Mouse (Mus musculus): ENCODE measurements around the gene Scd1. TPM values are rescaled to one million over a fixed set of nuclear protein-coding genes. Genes with fewer than 3 reads are reported as not detected.
A peak's percentile ranks its signal among the peaks of the same experiment; 100 is the strongest.

Gene Scd1
- polyA plus RNA-seq, 1 experiment from 2014 or later: 8.0 TPM

GRCm38 (mm10) chr19:44422051-44422631 lies 14.5 kb upstream of the Scd1 start:
- Histone ChIP-seq H3K4me2 (ENCODE audit: low read depth, low read length) (no peak overlapping the region), H3K36me3 (ENCODE audit: control insufficient read depth, insufficient read depth, low read length) (no peaks in the 10 kb centered on the region), H3K27ac (replicated peaks; ENCODE audit: low read depth, low read length) (no peak overlapping the region), H3K4me1 (ENCODE audit: control insufficient read depth, insufficient read depth, low read length) (no peaks in the 10 kb centered on the region), H3K4me3 (ENCODE audit: low read depth, low read length) (no peak overlapping the region), H3K9ac (ENCODE audit: low read depth, low read length) (no peak overlapping the region), H3K27me3 (replicated peaks; ENCODE audit: control insufficient read depth, insufficient read depth, low read length) (no peaks in the 10 kb centered on the region), H3K9me3 (ENCODE audit: control insufficient read depth, low read length) (no peaks in the 10 kb centered on the region)
- ATAC-seq (ENCODE audit: low read depth): no peak
- 72% methylated on average over 7 of the region's 8 CpGs for WGBS
- DNase-seq (ENCODE audit: low spot score): no peak

- H3K4me1 ChIP-seq (ENCODE audit: control insufficient read depth, insufficient read depth, low read length): no peaks in the 10 kb centered on the region
- no peaks in the 10 kb centered on the region for H3K9me3 ChIP-seq (ENCODE audit: control insufficient read depth, low read length)
- no peaks in the 10 kb centered on the region for H3K36me3 ChIP-seq (ENCODE audit: control insufficient read depth, insufficient read depth, low read length)
- WGBS: 54% methylated on average over 11 of the region's 11 CpGs
- no peak overlapping the region for H3K4me3 ChIP-seq (ENCODE audit: low read depth, low read length)
- H3K27me3 ChIP-seq (replicated peaks; ENCODE audit: control insufficient read depth, insufficient read depth, low read length): no peaks in the 10 kb centered on the region
- no peak for ATAC-seq (ENCODE audit: low read depth)
- no peak overlapping the region for H3K27ac ChIP-seq (replicated peaks; ENCODE audit: low read depth, low read length)
- H3K4me2 ChIP-seq (ENCODE audit: low read depth, low read length): no peak overlapping the region
- no peak overlapping the region for H3K9ac ChIP-seq (ENCODE audit: low read depth, low read length)
- no peak for DNase-seq (ENCODE audit: low spot score)
Observed at GRCm38 (mm10) chr19:44419530-44419929, 11.9 kb upstream of the Scd1 start.

GRCm38 (mm10) chr19:44418945-44419344 lies 11.3 kb upstream of the Scd1 start:
- DNase-seq (ENCODE audit: low spot score) (peak; percentile 62), ATAC-seq (ENCODE audit: low read depth) (no peak)
- no peak overlapping the region for H3K27ac ChIP-seq (replicated peaks; ENCODE audit: low read depth, low read length)
- H3K27me3 ChIP-seq (replicated peaks; ENCODE audit: control insufficient read depth, insufficient read depth, low read length): no peaks in the 10 kb centered on the region
- no peaks in the 10 kb centered on the region for H3K9me3 ChIP-seq (ENCODE audit: control insufficient read depth, low read length)
- H3K4me2 ChIP-seq (ENCODE audit: low read depth, low read length): no peak overlapping the region
- H3K4me1 ChIP-seq (ENCODE audit: control insufficient read depth, insufficient read depth, low read length): no peaks in the 10 kb centered on the region
- no peak overlapping the region for H3K9ac ChIP-seq (ENCODE audit: low read depth, low read length)
- 25% methylated on average over 4 of the region's 4 CpGs for WGBS
- H3K36me3 ChIP-seq (ENCODE audit: control insufficient read depth, insufficient read depth, low read length): no peaks in the 10 kb centered on the region
- H3K4me3 ChIP-seq (ENCODE audit: low read depth, low read length): no peak overlapping the region

- DNase-seq (ENCODE audit: low spot score) (no peak), ATAC-seq (ENCODE audit: low read depth) (no peak)
- H3K27ac ChIP-seq (replicated peaks; ENCODE audit: low read depth, low read length): no peak overlapping the region
- H3K4me1 ChIP-seq (ENCODE audit: control insufficient read depth, insufficient read depth, low read length): no peaks in the 10 kb centered on the region
- H3K9ac ChIP-seq (ENCODE audit: low read depth, low read length): no peak overlapping the region
- no peak overlapping the region for H3K4me2 ChIP-seq (ENCODE audit: low read depth, low read length)
- no peaks in the 10 kb centered on the region for H3K36me3 ChIP-seq (ENCODE audit: control insufficient read depth, insufficient read depth, low read length)
- H3K27me3 ChIP-seq (replicated peaks; ENCODE audit: control insufficient read depth, insufficient read depth, low read length): no peaks in the 10 kb centered on the region
- 65% methylated on average over 9 of the region's 9 CpGs for WGBS
- H3K4me3 ChIP-seq (ENCODE audit: low read depth, low read length): no peak overlapping the region
- H3K9me3 ChIP-seq (ENCODE audit: control insufficient read depth, low read length): no peaks in the 10 kb centered on the region
Observed at GRCm38 (mm10) chr19:44418544-44418943, 10.9 kb upstream of the Scd1 start.

- Histone ChIP-seq H3K4me1 (ENCODE audit: control insufficient read depth, insufficient read depth, low read length) (no peaks in the 10 kb centered on the region), H3K9me3 (ENCODE audit: control insufficient read depth, low read length) (no peaks in the 10 kb centered on the region), H3K4me2 (ENCODE audit: low read depth, low read length) (no peak overlapping the region), H3K9ac (ENCODE audit: low read depth, low read length) (no peak overlapping the region), H3K27me3 (replicated peaks; ENCODE audit: control insufficient read depth, insufficient read depth, low read length) (no peaks in the 10 kb centered on the region), H3K4me3 (ENCODE audit: low read depth, low read length) (no peak overlapping the region), H3K36me3 (ENCODE audit: control insufficient read depth, insufficient read depth, low read length) (no peaks in the 10 kb centered on the region), H3K27ac (replicated peaks; ENCODE audit: low read depth, low read length) (no peak overlapping the region)
- ATAC-seq (ENCODE audit: low read depth): no peak
- DNase-seq (ENCODE audit: low spot score): no peak
- 83% methylated on average over 5 of the region's 5 CpGs for WGBS
Observed at GRCm38 (mm10) chr19:44418061-44418460, 10.4 kb upstream of the Scd1 start.

GRCm38 (mm10) chr19:44417448-44417847 lies 9.8 kb upstream of the Scd1 start:
- no peaks in the 10 kb centered on the region for H3K27me3 ChIP-seq (replicated peaks; ENCODE audit: control insufficient read depth, insufficient read depth, low read length)
- 58% methylated on average over 4 of the region's 4 CpGs for WGBS
- H3K9me3 ChIP-seq (ENCODE audit: control insufficient read depth, low read length): no peaks in the 10 kb centered on the region
- no peak overlapping the region for H3K4me2 ChIP-seq (ENCODE audit: low read depth, low read length)
- no peak overlapping the region for H3K9ac ChIP-seq (ENCODE audit: low read depth, low read length)
- H3K4me1 ChIP-seq (ENCODE audit: control insufficient read depth, insufficient read depth, low read length): no peaks in the 10 kb centered on the region
- DNase-seq (ENCODE audit: low spot score) (no peak), ATAC-seq (ENCODE audit: low read depth) (no peak)
- no peaks in the 10 kb centered on the region for H3K36me3 ChIP-seq (ENCODE audit: control insufficient read depth, insufficient read depth, low read length)
- no peak overlapping the region for H3K27ac ChIP-seq (replicated peaks; ENCODE audit: low read depth, low read length)
- H3K4me3 ChIP-seq (ENCODE audit: low read depth, low read length): no peak overlapping the region

- H3K9ac ChIP-seq (ENCODE audit: low read depth, low read length): no peak overlapping the region
- no peak overlapping the region for H3K4me2 ChIP-seq (ENCODE audit: low read depth, low read length)
- no peak for ATAC-seq (ENCODE audit: low read depth)
- no peaks in the 10 kb centered on the region for H3K9me3 ChIP-seq (ENCODE audit: control insufficient read depth, low read length)
- 76% methylated on average over 5 of the region's 5 CpGs for WGBS
- no peak overlapping the region for H3K27ac ChIP-seq (replicated peaks; ENCODE audit: low read depth, low read length)
- no peaks in the 10 kb centered on the region for H3K36me3 ChIP-seq (ENCODE audit: control insufficient read depth, insufficient read depth, low read length)
- no peaks in the 10 kb centered on the region for H3K4me1 ChIP-seq (ENCODE audit: control insufficient read depth, insufficient read depth, low read length)
- H3K27me3 ChIP-seq (replicated peaks; ENCODE audit: control insufficient read depth, insufficient read depth, low read length): no peaks in the 10 kb centered on the region
- H3K4me3 ChIP-seq (ENCODE audit: low read depth, low read length): no peak overlapping the region
- no peak for DNase-seq (ENCODE audit: low spot score)
Observed at GRCm38 (mm10) chr19:44416240-44416639, 8.6 kb upstream of the Scd1 start.

- Histone ChIP-seq H3K4me1 (ENCODE audit: control insufficient read depth, insufficient read depth, low read length) (no peaks in the 10 kb centered on the region), H3K9me3 (ENCODE audit: control insufficient read depth, low read length) (no peaks in the 10 kb centered on the region), H3K4me3 (ENCODE audit: low read depth, low read length) (no peak overlapping the region), H3K27ac (replicated peaks; ENCODE audit: low read depth, low read length) (no peak overlapping the region), H3K4me2 (ENCODE audit: low read depth, low read length) (no peak overlapping the region), H3K27me3 (replicated peaks; ENCODE audit: control insufficient read depth, insufficient read depth, low read length) (no peaks in the 10 kb centered on the region), H3K36me3 (ENCODE audit: control insufficient read depth, insufficient read depth, low read length) (no peaks in the 10 kb centered on the region), H3K9ac (ENCODE audit: low read depth, low read length) (no peak overlapping the region)
- DNase-seq (ENCODE audit: low spot score) (no peak), ATAC-seq (ENCODE audit: low read depth) (no peak)
- WGBS: 83% methylated on average over 5 of the region's 5 CpGs
Observed at GRCm38 (mm10) chr19:44415464-44415863, 7.8 kb upstream of the Scd1 start.

GRCm38 (mm10) chr19:44410269-44410992 lies 2.8 kb upstream of the Scd1 start:
- Histone ChIP-seq H3K4me2 (ENCODE audit: low read depth, low read length) (no peak overlapping the region), H3K4me1 (ENCODE audit: control insufficient read depth, insufficient read depth, low read length) (peaks cover 11% of the 10 kb centered on the region; the same call in 1 of the 2 replicates), H3K9me3 (ENCODE audit: control insufficient read depth, low read length) (no peaks in the 10 kb centered on the region), H3K36me3 (ENCODE audit: control insufficient read depth, insufficient read depth, low read length) (no peaks in the 10 kb centered on the region), H3K4me3 (ENCODE audit: low read depth, low read length) (no peak overlapping the region), H3K27ac (replicated peaks; ENCODE audit: low read depth, low read length) (no peak overlapping the region), H3K27me3 (replicated peaks; ENCODE audit: control insufficient read depth, insufficient read depth, low read length) (no peaks in the 10 kb centered on the region), H3K9ac (ENCODE audit: low read depth, low read length) (no peak overlapping the region)
- ATAC-seq (ENCODE audit: low read depth) (no peak), DNase-seq (ENCODE audit: low spot score) (no peak)
- 89% methylated on average over 20 of the region's 20 CpGs for WGBS
